Mouse (Mus musculus) liver (tissue): Measurements from ENCODE around the gene Ddx20.
A peak's percentile ranks its signal among the peaks of the same experiment; 100 is the strongest.
"Not testable (repeated sequence)": the region's sequence is repeated elsewhere in the genome, so short reads cannot be mapped to it uniquely, and the experiment has no call there.

ENCODE experiments used
- DNase-seq: peaks from one replicate; pipeline ENCODE4 v3.0.0-alpha.2; 2020; ENCODE audit warnings: mixed read lengths

Gene Ddx20

DNA sequence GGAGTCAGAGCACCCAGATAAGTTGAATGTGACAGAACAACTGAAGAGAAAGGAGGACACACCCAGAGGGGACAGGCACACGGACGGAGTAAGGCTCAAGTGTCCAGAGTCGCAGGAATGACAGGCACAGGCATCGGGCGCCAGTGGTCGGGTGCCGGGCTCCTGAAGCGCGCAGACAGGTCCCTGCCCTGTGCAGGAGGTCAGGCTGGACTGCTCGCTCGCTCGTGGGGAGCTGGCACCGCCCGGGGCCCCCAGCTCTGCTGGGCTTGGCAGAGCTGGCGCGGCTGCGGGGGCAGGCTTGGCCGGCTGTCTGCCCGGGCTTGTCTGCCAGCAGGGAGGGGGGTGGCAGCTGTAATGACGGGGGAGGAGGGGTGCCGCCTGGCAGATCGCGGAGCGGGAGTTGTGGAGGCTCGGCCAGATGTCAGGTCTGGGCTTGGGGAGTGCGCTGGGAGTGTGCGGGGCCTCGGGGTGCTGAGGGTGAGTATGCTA lies 17.7 kb upstream of the Ddx20 start:
- DNase-seq, result peak; percentile 45

DNA sequence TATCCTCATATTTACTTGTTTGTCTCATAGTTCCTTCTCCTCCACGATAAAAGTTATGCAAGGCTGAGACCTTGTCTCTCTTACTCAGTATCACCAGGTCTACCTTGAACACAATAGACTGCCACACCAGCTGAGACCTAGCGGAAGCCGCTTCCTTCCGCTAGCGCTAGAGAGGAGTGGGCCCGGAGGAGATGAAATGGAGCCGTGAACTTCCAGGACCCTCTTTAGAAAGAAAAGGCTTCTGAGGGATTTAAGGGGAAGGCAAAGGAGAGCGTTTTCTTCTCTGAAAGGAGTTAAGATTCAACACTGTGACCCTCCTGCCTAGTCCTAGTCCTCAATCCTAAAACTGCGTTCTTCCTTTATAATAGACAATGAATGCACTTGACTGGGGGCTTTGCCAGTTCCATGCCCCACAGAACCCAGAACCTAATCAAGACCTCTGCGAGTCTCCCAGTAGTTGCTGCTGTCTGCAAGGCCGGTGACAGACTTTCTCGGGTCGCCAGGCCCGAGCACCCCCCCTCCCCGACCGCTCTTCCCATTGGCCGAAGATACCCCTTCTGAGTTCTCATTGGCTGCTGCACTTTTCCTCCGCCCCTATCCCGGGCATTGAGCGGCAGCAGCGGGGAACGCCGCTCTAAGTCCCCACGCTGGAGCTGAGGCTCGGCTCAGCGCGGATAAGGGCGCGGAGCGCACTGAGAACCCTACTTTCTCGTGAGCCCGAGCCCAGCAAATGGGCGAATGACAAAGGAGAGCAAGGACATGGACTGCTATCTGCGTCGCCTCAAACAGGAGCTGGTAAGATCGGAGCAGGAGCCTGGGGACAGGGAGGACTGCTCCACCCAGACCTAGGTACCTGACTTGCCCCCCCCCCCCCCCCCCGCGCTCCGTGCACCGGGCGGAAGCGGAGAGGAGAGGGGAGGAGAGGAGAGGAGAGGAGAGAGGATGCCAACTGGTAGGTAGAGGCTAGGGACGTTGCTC lies 16.9 kb upstream of the Ddx20 start, which contains the start of gene Inka2:
Gene Inka2, plus strand, starts transcription at position 569 of the 978 bp plus-strand sequence.
- peak; percentile 89 for DNase-seq

DNA sequence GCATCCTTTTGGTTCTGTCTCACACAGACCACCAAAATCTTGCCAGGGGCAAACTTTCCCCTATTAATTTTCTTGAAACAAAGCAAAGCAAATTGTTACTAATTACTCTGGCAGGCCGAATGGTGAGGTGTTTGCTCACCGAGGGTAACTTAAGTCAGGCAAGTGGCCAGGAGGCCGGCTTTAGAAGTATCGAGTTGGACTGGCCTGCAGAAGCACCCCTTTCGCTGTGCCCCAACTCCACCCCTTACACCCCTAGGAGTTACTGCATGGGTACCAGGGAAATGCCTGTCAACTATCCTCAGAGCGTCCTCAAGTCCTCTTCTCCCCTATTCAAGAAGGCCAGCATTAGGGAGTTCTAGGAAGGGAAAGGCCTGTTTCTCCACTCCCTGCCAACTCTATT lies 16.2 kb upstream of the Ddx20 start:
- no peak for DNase-seq

DNA sequence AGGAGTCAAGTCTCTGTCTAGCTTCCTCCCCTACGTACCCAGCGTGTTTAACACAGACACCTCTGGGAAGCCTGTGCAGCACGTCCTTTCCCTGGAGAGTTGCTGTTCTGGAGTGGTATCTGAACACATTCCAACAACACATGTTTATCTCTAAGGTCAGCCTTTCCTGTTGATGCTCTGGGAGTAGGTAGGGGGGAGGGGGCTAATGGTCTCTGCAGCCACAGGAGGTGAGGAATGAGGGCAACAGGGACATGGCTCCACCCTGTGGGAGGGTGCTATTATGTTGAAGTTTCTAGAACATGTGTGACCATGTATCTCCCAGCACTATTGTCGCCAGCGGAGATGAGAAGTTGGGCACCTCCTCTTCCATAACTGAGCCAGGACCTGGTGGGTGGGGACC lies 14.0 kb upstream of the Ddx20 start:
- DNase-seq, result peak; percentile 46

DNA sequence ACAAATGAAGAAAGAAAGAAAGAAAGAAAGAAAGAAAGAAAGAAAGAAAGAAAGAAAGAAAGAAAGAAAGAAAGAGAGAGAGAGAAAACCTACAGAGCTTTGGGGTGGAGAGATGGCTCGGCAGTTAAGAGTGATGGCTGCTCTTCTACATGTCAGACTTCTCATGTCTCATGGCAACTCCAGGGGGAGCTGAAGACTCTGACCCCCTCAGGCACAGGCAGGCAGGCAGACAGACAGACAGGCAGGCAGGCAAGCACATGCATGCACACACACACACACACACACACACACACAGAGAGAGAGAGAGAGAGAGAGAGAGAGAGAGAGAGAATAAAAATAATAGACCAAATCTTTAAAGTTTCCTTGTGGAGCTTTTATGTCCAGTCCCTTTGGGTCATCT lies 13.4 kb upstream of the Ddx20 start:
- not testable (repeated sequence) for DNase-seq

DNA sequence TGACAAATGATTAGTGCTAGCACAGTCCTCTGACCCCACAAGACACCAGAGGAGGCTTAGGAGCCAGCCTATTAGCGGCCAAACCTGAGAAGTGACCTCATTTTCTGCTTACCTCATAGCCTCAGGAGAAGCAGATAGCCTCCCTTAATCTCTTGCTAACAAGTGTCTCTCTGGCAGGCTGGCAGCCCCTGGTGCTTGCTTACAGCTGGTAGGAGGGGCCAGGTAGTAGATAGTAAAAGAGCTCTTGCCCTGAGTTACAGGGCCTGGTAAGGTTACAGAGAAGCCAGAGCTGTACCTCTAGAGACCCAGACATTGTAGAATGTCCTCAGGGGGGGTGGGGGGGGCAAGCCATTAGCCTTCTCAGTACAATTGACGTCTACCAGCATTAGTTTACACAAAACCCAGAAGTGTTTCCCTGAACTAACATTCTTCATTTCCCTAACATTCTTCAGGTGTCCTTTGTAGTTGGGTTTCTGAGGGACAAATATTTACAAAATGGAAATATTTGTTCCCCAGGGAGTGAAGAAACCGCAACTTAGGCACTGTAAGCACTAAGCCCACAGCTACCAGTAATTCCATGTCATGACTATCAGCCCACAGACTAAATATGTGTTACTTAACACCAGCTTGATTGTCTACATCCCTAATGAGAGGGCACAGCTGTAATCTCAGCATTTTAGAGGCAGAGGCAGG lies 12.0 kb upstream of the Ddx20 start:
- DNase-seq, result peak; percentile 86

DNA sequence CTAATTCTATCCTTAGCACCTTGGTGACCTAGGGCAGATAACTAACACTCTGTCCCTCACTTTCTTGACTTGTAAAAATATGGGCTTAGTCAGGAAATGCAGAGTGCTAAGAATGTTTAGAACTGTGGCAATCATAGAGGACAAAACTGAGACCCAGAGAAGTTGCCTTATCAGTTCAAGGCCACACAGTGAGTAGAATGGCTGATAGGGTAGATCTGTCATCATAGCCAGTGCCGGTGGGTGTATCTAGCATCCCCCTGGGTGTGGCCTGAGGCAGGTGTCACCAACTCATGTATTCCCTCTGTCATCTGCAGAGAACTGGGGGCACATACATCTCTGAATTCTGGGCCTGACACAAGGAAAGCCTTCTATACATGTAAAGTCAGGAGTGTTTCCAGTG lies 10.9 kb upstream of the Ddx20 start:
- DNase-seq, result peak; percentile 70

DNA sequence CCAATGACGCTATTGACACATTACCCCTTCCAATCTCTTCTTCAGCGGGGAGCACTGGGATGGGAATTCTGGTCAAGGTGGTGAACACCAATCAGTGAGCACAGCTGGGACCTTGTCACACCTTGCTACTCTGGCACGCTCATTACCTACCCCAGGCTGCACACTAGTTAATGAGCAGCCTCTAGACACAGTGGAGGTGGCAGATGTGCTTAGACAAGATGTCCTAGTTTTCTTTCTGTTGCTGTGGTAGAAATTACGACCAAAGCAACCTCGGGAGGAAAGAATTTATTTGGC lies 9.7 kb upstream of the Ddx20 start:
- DNase-seq, result no peak

DNA sequence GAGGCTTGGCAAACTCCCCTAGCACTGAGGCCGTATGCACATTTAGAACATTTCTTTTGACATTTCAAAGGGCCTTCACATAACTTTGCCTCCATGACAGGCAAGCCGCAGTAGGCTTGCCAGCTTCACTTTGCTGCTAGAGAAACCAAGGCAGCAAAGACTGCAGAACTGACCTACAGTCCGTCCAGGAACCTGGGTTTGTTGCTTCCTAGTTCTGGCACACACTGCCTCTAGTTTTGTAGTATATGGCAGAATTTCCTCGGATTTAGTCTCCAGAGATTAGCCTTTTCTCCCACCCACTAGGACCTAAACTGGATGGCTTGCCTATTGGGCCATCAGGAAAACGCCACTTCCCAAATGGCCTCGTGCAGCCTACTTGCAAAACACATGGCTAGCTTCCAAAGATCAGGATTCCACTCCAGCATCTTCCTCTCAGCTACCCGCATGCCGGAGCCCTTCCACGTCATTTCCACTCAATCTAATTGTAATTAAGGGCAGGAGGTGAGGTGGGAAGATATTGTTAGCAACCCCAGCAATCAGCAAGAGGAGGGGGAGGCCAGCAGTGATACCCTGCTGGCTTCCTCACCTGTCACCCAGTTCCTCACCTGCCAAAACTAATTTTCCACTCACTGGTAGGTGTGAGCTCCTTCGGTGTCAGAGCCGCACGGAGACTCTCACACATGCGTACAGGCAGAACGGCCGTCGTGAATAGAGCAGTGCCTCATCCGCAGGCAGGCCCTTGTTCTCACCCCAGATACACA lies 9.2 kb upstream of the Ddx20 start:
- DNase-seq, result no peak

DNA sequence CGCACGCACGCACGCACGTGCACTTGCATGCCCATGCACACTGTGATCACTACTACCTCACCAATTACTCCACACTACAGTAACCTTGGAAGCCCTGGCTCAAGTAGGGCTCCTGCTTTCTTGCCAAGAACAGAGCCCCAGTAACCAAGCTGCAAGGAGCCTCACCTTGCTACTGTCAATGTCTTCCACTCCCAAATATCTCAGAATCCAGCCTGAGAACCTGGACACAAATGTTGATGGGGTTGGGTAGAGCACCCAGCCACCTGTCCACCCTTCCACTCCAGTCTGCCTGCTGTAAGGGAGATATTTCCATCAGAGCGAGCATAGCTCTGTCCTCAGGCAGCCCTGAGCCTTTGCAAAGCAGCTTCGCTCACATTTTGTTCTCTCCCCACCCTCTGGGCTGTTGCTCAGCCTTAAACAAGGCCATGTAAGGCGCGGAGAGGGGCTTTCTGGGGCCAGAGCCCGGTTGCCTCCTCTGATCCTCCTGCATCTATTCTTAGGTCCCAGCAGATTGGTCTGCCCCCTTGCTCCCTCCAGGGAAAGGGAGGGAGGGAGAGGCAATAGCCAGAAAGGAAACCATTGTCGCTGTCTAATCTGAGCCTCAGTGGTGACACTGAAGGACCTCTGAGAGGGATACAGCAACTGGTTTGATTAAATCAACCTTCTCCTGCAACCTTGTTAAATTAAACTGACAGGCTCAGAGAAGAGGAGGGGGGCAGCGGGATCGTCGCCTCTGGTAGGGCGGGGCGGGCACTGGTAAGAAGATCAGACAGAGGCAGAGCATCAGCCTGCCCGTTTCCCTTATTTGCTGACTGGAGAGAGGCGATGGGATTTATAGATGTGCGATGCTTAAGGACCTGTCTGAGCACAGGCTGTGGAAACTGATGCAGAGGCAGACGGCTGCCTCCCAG lies 8.4 kb upstream of the Ddx20 start:
- no peak for DNase-seq

DNA sequence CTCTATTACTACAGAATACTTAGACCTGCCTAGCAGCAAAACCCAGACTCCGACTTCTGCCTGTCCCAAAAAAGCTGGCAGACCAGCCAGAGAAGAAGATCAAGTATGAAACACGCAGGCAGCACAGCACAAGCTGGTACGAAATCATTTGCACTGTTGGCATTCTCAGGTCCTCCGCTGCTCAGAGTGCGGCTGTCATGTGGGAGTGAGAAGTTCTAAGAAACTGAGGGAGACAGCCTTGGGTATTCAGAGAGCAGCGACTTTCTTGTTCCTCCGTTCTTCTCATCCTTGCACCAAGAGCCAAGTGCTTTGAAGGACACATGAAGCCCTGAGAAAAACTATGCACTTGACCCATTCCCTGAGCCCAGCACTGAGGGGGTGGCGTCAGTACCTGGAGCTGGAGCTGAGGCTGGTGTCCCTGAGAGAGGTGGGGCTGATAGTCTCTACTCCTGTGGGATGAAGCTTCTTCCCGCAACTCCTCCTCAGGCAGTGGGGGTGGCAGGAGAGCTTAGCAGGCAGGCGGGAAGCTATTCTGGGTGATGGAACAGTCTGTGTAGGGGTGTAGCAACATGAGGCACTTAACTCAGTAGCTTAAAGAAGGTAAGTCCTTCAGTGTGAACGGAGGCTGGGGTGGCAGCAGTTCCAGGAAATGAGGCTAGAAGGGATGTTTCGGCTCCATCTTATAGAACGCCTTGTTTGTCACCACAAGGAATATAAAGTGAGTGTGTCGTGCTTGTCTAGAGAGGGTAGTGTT lies 6.1 kb upstream of the Ddx20 start:
- no peak for DNase-seq

DNA sequence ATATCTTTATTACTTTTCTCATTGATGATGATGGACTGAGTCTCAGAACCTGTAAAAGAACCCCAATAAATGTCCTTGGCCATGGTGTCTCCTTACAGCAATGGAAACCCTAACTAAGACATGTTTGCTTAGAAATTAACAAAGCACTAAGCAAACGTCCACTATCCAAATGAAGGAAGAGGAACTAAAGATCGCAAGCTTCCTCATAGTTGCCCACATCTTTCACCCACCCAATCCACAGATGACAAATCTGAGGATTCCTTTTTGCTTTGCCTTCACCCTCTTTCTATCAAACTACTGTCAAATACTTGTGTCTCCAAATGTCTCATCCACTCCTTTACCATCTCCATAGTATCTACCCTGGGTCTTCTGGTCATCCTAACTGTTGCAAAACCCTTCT lies 1.2 kb upstream of the Ddx20 start:
- DNase-seq, result no peak

DNA sequence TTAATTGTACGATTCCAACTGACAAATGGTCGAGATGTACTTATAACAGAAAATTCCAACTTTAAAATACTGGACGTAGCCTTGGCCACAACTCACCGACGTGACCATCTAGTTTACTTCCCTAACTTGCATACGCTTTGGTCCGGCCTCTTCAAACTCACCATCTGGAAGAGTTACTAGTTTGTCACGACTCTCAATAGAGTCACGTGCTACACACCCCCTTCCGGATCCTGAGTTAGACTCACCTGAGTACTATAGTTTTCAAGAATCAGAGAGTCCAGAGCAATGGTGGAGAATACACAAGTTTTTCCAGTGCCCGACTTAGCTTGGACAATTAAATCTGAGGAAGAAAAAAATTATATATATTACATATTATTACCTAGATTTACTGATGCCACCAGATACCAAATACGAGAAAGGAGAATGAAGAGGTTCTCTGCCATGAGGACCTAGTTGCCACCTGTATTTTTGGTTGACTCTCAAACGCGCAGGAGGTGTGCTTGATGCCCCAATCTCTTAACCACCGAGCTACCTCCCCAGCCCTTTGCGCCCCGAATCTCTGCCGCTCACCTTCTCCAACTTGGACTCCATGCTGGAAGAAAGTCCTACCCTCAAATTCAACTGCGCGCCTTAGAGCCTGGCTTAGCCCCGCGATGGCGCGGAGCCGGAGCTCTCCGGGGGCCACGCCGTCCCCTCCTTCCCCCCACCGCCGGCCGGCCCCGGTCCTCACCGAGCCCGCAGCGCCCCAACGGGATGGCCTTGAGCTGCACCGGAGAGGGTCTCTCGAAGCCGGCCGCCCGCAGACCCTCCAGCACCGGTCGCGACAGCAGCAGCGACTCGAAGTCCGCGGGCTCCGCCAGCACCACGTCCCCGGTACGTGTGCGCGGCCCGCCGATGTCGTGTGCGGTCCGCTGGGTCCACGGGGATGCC lies 715 bp downstream of the Ddx20 start:
- no peak for DNase-seq

DNA sequence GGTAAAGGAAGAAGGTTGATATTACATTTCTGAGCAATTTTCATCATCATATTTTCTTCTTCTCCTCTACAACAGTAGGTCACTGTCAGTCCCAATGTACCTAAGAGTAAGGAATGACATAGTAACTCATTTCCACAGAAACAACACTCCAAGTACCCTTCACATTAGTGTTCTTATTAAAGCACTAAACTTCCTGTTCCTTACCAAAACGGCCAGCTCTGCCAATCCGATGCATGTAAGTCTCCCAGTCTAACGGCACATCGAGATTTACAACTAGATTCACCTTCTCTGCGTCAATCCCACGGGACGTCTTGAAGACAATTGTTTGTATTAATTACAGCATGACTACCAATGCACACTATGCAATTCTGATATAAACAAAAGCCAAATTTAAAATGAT lies 7.0 kb downstream of the Ddx20 start:
- DNase-seq, result no peak

DNA sequence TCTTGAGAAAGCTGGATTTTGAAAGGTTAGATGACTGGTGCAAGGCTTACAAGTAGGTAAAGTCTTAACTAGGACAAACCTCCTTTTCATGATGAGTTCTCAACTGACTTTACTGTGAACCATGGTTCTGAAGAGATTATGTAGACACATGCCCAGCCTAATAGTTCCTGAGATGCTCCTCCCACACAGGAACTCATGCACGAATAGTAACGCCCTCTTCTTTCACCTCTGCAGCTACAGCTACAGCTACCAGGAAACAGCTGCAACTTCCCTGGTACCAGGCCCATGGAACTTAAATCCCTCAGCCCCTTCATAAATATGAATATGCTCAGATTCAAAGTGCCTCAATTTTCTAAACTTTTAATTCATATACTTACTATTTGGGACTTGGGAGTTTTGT lies 11.4 kb downstream of the Ddx20 start:
- DNase-seq, result no peak

DNA sequence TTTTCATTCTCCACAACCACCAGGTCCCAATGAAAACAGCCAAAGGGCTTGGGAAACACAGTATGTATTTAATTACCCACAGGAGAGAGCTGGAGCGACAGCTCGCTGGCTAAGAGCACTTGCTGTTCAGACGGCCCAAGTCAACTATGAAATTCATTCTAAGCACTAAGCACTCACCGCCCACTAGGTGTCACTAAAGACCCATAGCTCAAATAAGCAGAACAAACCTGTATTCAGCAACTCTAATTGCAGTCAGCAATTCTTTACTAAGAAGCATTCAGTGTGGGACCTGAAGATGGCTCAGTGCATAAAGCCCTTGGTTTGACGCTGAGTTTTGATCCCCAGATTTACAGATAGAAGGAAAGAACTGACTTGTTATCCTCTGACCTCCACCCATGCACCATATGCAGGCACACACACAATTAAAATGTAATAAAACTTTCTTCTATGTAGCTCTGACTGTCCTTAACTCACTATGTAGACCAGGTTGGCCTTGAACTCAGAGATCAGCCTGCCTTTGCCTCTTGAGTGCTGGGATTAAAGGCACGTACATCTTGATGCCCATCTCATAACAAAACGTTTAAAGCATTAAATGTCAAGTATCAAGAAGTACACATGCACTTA lies 12.7 kb downstream of the Ddx20 start:
- peak; percentile 44 for DNase-seq

DNA sequence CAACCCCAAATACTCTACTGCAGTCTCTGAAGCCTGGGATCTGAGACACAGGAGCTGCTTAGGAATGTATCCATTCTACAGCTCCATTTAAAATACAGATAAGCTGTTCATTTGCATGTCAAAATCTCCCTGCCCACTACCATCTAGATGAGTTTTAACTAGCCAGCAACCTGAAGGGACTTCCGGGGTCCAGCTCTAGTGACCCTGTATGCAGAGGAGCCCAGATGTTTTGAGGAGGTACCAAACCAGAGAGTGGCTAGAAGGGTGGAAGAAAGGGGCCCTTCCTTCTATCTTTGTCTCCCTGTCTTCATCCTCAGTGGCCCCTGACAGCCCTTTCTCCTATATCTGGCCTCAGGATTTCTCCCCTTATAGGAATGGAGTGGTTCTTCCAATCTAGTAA lies 16.6 kb downstream of the Ddx20 start:
- DNase-seq, result no peak

DNA sequence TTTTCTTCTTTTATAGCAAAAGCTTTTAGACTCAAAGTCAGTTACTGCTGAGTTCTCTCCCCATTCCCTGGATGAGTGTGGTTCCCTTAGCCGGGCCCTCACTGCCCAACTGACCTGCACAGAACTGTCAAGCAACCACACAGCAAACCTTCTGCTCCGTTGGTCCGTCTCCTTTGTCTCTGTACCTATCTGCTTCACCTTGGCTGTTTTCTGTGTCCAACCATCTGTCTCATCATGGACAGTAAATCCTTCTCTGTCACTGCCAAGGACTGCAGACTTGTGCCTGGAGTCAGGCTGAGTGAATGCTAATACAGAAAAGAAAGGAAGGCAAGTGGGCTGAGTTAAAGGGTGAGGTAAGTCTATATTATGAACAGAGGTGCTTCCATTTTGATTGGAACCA lies 17.6 kb downstream of the Ddx20 start:
- DNase-seq, result no peak

DNA sequence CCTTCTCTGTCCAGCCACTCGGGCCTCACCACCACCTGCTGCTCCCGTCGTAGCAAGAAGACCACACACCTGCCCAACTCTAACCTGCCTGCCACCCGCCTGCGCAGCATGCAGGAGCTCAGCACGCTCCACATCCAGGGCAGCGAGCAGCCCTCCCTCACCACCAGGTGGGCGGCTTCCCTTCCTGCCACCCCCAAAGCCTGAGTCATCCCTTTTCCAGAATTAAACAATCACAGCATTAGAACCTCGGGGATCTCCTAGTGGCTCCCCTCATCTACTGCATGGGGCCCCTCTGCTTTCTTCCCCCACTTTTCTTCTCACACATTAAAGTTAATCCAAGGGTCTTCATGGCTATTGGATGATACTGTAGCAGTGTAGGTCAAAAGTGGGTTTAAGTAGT lies 19.2 kb downstream of the Ddx20 start:
- DNase-seq, result no peak

DNA sequence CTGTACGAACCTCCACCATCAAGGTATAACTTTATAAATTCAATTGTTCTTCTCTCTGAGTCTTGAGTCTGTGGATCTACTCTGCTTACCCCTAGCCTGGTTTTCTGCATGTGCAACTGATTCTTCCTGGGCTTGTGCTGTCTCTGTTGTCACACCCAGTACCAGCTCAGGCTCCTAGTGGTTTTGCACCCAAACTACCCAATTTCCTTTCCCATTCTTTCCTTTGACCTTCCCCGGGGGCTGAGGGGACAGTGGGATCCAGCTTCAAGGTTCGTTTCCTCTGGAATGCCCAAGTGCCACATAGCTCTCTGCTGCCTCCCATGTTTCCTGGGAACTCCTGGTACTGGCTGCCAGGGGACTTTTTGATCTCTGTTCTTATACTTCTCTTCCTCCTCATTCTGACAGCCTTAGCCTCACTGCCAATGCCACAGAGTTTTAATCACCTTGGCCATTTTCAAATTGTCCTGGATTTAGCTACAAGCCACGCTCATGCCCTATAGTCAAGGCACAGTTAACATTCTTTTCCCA lies 20.3 kb downstream of the Ddx20 start:
- no peak for DNase-seq
